Mouse (Mus musculus) lung, postnatal 25 days (tissue): ENCODE results near the gene Nckap5l.
"Not testable (repeated sequence)": the region's sequence is repeated elsewhere in the genome, so short reads cannot be mapped to it uniquely, and the experiment has no call there.

Experiments used
- DNase-seq: peaks from one replicate; pipeline ENCODE4 v3.0.0; 2022; ENCODE audit warnings: low spot score

Gene Nckap5l

DNA sequence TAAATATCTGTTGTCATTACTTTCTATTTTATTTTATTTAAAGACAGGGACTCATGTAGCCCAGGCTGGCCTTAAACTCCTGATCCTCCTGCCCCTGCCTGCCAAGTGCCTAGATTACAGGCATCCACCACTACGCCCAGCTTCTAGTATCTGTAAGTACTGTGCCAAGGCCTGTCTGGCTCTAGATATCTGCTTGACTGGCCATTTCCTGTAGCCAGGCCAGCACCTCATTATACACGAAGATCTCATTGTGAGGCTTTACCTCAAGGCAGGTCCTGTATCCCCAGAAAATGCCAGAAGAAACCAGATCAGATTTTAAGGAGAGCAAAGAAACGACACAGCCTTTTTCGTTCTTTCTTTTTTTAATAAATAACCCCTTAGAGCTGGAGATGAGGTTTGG, 12.2 kb upstream of the Nckap5l start:
- DNase-seq = no peak

DNA sequence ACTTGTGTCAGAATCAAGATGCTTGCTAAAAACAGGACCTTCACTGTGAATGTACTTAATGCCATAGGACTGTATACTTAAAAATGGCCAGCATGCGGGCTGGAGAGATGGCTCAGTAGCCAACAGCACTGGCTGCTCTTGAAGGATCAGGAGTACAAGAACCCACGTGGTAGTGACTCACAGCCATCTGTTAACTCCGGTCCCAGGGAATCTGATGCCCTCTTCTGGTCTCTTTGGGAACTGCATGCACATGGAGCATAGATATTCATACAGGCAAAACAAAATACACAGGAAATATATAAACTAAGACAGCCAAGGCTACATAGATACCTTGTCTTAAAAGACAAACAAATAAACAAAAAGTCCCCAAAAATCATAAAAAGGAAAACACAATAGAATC, 11.5 kb upstream of the Nckap5l start:
- DNase-seq = peak; percentile 85

GRCm38 (mm10) chr15:99463194-99463593, 5.6 kb upstream of the Nckap5l start:
- peak; percentile 67 for DNase-seq

DNA sequence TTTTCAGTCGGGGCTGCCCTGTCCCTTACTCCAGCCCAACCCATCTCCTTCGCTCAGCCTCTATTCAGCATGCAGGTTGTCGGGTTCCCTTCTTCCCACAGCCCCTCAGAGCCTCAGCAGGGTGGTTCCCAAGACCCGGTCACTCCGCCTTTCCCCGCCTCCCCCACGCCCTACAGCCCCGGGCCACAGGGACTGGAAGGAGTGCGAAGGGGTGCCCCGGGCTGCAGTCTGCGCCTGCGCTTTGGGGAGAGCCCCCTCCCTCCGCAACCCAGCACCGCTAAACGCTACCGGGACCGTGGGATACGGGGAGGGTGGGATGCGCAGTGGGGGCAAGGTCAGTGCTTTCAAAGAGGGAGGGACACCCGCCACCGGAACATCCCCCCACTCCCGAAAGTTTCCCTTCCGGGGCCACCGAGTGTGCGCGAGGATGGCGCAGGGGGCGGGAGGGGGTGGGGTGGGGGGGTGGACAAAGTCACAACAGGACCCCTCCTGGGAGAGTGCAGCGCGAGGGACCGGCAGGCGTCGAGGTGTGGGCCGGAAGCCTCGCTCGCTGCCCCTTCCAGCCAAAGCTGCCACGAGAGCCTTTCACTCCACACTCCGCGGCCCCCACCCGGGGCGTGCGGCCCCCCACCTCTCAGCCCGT, 464 bp downstream of the Nckap5l start:
- DNase-seq = peak; percentile 59

GRCm38 (mm10) chr15:99456338-99456962, 1.1 kb downstream of the Nckap5l start:
- no peak for DNase-seq

- no peak for DNase-seq
These were observed 2.1 kb downstream of the Nckap5l start for GRCm38 (mm10) chr15:99455415-99455814.

- no peak for DNase-seq
These were observed 2.8 kb downstream of the Nckap5l start for GRCm38 (mm10) chr15:99454585-99455279.

- DNase-seq = peak; percentile 52
These were observed 4.2 kb downstream of the Nckap5l start for GRCm38 (mm10) chr15:99453153-99453900.

GRCm38 (mm10) chr15:99449751-99450280, 7.7 kb downstream of the Nckap5l start:
- DNase-seq = no peak

DNA sequence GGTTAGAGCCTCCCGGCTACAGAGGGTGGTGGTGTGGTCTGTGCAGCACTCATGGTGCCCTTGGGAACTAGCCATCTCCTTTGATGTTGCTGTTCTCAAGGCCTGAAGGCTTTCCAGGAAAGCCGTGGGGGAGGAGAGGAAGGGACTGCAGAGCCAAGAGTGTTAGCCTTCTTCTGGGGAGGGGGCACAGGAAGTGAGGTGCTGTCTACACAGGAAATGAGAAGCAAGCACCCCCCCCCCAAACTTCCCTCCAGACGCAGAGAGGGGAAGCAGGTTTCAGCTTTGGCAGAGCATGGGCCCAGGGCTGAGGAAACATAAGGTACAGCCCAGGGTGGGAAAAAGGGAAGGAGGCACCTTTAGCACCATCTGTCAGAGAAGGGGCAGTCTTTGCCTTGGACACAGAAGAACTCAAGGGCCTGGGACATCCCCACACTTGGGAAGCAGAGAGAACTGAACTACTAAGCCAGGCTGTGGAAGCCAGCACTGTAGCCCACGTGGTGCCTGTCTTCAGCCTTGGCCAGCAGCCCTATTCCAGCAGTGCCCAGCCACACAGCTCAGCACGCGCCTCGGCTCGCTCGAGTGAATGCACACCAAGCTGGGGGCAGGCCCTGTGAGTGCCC, 8.3 kb downstream of the Nckap5l start:
- DNase-seq = peak; percentile 37

DNA sequence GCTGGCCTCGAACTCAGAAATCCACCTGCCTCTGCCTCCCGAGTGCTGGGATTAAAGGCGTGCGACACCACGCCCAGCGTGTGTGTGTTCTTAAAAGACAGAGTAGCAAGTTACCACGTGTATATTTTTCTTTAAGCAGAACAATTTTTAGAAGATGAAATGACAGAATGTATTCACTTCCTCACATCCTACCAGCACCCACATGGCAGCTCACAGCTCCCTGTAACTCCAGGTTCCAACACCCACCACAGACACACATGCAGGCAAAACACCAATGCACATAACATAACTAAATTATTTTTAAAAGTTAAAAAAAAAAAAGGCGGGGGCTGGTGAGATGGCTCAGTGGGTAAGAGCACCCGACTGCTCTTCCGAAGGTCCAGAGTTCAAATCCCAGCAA, 11.4 kb downstream of the Nckap5l start:
- DNase-seq = not testable (repeated sequence)

- DNase-seq = no peak
These were observed 12.0 kb downstream of the Nckap5l start for GRCm38 (mm10) chr15:99445567-99445966.

- no peak for DNase-seq
These were observed 15.2 kb downstream of the Nckap5l start for GRCm38 (mm10) chr15:99442358-99442757.

- DNase-seq = no peak
These were observed 16.6 kb downstream of the Nckap5l start for GRCm38 (mm10) chr15:99440816-99441457.

- no peak for DNase-seq
These were observed 17.3 kb downstream of the Nckap5l start for GRCm38 (mm10) chr15:99440112-99440815.

- DNase-seq = no peak
These were observed 18.4 kb downstream of the Nckap5l start for GRCm38 (mm10) chr15:99438966-99439698.

- no peak for DNase-seq
These were observed 23.6 kb downstream of the Nckap5l start for GRCm38 (mm10) chr15:99433913-99434312.

DNA sequence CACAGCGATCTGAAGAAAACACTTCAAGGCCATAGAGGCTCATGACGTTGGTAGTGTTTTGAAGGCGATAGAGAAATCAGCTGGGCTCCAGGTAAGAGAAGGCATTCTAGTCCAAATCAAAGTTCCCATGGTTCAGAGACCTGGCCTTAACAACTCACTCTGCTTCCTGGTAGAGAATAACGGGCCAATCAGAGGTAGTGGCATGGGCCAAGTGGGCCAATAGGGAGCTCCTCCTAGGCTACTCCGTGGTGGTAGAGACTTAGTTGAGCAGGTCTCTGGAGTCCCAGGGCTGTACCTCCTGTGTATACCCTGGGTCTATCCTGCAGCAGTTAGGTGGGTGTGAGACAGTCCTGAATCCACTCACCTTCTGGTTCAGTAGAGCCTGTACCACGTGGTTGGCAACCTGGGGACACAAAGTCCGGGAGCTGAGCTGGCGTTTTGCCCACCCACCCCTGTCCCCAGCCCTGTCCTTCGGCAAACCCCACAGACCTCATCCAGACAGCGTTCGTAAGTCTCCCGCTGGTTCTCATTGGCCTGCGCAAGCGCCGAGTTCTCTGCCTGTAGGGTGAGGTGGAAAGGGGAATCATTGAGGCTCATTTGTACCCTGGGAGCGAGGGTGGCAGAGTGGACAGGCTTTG, 24.3 kb downstream of the Nckap5l start:
- no peak for DNase-seq

DNA sequence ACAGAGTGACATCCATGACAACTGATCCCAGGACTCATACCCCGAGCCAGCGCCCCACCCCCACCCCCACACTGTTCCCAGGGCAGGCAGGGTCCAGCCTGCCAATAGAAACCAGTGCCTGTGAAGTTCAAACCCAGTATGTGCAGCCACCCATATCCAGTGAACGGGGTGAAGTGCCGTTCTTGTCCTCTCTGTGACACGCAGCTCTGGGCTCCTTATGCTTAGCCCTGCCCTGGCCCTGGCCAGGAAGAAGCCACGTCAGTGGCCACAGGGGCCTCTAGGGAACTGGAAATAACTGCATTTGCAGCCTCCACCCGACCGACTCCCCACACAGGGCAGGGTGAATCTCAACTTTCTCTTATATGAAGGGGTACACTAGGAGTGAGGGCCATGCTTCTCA, 25.6 kb downstream of the Nckap5l start:
- DNase-seq = no peak

DNA sequence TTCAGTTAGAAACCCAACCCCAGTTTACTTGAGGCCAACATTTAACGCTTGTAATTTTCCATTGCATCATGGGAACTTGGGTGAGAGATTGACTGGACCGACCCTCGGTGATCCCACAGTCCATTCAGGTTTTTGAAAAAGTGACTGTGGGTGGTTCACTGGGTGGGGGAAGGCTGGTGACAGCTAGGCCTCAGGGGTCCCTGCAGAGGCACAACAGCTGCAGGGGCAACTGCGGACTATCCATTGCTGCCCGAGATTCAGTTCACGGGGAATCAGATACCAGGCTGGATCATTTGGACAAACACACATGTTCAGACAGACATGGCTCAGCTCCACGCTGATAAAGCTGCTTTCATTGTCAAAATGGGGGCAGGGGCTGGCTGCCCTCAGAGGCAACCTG, 26.0 kb downstream of the Nckap5l start:
- no peak for DNase-seq
